Mouse (Mus musculus) CH12.LX (cell line): ENCODE results near the gene Mylk3. TPM values are rescaled to one million over a fixed set of nuclear protein-coding genes. Genes with fewer than 3 reads are reported as not detected.

Source experiments
- DNase-seq: peaks from one replicate; pipeline ENCODE4 v3.0.0-alpha.2; 2013; ENCODE audit errors: extremely low read depth
- H3K27ac ChIP-seq: 2 replicates; pipeline ENCODE4 v1.5.1; 2012; ENCODE audit warnings: low read depth, mild to moderate bottlenecking, control low read depth, moderate library complexity; ENCODE audit not compliant: insufficient read depth
- H3K27me3 ChIP-seq: replicated peaks from 2 replicates; pipeline ENCODE3; 2012; ENCODE audit warnings: inconsistent platforms
- H3K36me3 ChIP-seq, 2 experiments: replicated peaks in 1 of 2; 2 replicates each; pipeline versions ENCODE3 to v1.6.1; 2012; ENCODE audit warnings: inconsistent platforms in 1 of 2, low read length in 1 of 2, mild to moderate bottlenecking in 1 of 2, mixed read lengths in 1 of 2, moderate library complexity in 1 of 2; ENCODE audit not compliant: control insufficient read depth in 1 of 2, insufficient read depth in 1 of 2
- H3K4me1 ChIP-seq, 2 experiments: 2 replicates each; pipeline ENCODE4 v1.6.1; 2012; ENCODE audit warnings: inconsistent platforms in 1 of 2, moderate library complexity in 1 of 2; ENCODE audit not compliant: insufficient read depth in 2 of 2, control insufficient read depth in 1 of 2
- H3K4me2 ChIP-seq: 2 replicates; pipeline ENCODE4 v1.6.1; 2012; ENCODE audit warnings: low read depth, mild to moderate bottlenecking, control low read depth; ENCODE audit not compliant: poor library complexity, insufficient read depth, severe bottlenecking
- H3K4me3 ChIP-seq, 3 experiments: fragments of 150-350 bp in 1 of 3; sonication (generic) in 1 of 3; replicated peaks in 1 of 3; 2 replicates each; pipeline versions ENCODE3 to v1.5.1; 2011 to 2012; ENCODE audit warnings: low read depth in 2 of 3, low read length in 2 of 3, mild to moderate bottlenecking in 2 of 3, moderate library complexity in 2 of 3, control low read depth in 1 of 3, improper control_type of control experiment in 1 of 3, inconsistent platforms in 1 of 3, mixed read lengths in 1 of 3; ENCODE audit not compliant: poor library complexity in 1 of 3
- H3K79me2 ChIP-seq: replicated peaks from 2 replicates; pipeline ENCODE4 v1.6.1; 2012; ENCODE audit warnings: mild to moderate bottlenecking, moderate library complexity; ENCODE audit not compliant: control insufficient read depth, poor library complexity, insufficient read depth, severe bottlenecking; ENCODE audit errors: extremely low read depth
- H3K9ac ChIP-seq: 2 replicates; pipeline ENCODE4 v1.6.1; 2012; ENCODE audit warnings: low read depth, mild to moderate bottlenecking, control low read depth, moderate library complexity; ENCODE audit not compliant: insufficient read depth
- H3K9me3 ChIP-seq: replicated peaks from 2 replicates; pipeline ENCODE3; 2012; ENCODE audit warnings: low read length, inconsistent platforms, mixed read lengths
- BHLHE40 ChIP-seq: IDR thresholded peaks from 2 replicates; pipeline ENCODE4 v1.6.1; 2011; ENCODE audit warnings: mild to moderate bottlenecking, low read depth, low read length, improper control_type of control experiment
- CHD1 ChIP-seq: IDR thresholded peaks from 2 replicates; pipeline ENCODE4 v1.6.1; 2012; ENCODE audit warnings: low read depth, low read length, improper control_type of control experiment, inconsistent platforms
- CHD2 ChIP-seq: IDR thresholded peaks from 2 replicates; pipeline ENCODE4 v1.6.1; 2011; ENCODE audit warnings: low read length, improper control_type of control experiment
- CTCF ChIP-seq, 2 experiments: IDR thresholded peaks in 1 of 2; conservative IDR thresholded peaks in 1 of 2; 2 replicates each; pipeline ENCODE4 v1.5.1; 2011 to 2012; ENCODE audit warnings: low read depth in 2 of 2, low read length in 2 of 2, improper control_type of control experiment in 1 of 2, inconsistent platforms in 1 of 2, mild to moderate bottlenecking in 1 of 2, moderate library complexity in 1 of 2
- E2F4 ChIP-seq: IDR thresholded peaks from 2 replicates; pipeline ENCODE4 v1.6.1; 2011; ENCODE audit warnings: low read depth, low read length, improper control_type of control experiment; ENCODE audit not compliant: insufficient replicate concordance
- ELF1 ChIP-seq: IDR thresholded peaks from 2 replicates; pipeline ENCODE4 v1.6.1; 2014; ENCODE audit warnings: low read depth, mild to moderate bottlenecking, inconsistent platforms, low read length, improper control_type of control experiment
- EP300 ChIP-seq: IDR thresholded peaks from 2 replicates; pipeline ENCODE4 v1.6.1; 2011; ENCODE audit warnings: low read length, improper control_type of control experiment
- ETS1 ChIP-seq: conservative IDR thresholded peaks from 2 replicates; pipeline ENCODE4 v1.6.1; 2012; ENCODE audit warnings: low read depth, mild to moderate bottlenecking, inconsistent platforms, low read length, improper control_type of control experiment, moderate library complexity
- GABPA ChIP-seq: IDR thresholded peaks from 2 replicates; pipeline ENCODE4 v1.6.1; 2012; ENCODE audit warnings: low read depth, low read length, improper control_type of control experiment, inconsistent platforms; ENCODE audit not compliant: insufficient replicate concordance
- HCFC1 ChIP-seq: IDR thresholded peaks from 2 replicates; pipeline ENCODE4 v1.6.1; 2012; ENCODE audit warnings: low read depth, mild to moderate bottlenecking, inconsistent platforms, low read length, improper control_type of control experiment
- JUN ChIP-seq: IDR thresholded peaks from 2 replicates; pipeline ENCODE4 v1.6.1; 2011; ENCODE audit warnings: low read depth, mild to moderate bottlenecking, low read length, improper control_type of control experiment, moderate library complexity; ENCODE audit not compliant: insufficient read depth
- JUND ChIP-seq: conservative IDR thresholded peaks from 2 replicates; pipeline ENCODE4 v1.6.1; 2011; ENCODE audit warnings: low read depth, low read length, improper control_type of control experiment
- KAT2A ChIP-seq: IDR thresholded peaks from 2 replicates; pipeline ENCODE4 v1.6.1; 2012; ENCODE audit warnings: low read length, improper control_type of control experiment, inconsistent platforms; ENCODE audit not compliant: insufficient replicate concordance
- MAX ChIP-seq: IDR thresholded peaks from 2 replicates; pipeline ENCODE4 v1.6.1; 2011; ENCODE audit warnings: low read length, improper control_type of control experiment
- MXI1 ChIP-seq: IDR thresholded peaks from 2 replicates; pipeline ENCODE4 v1.6.1; 2011; ENCODE audit warnings: mild to moderate bottlenecking, low read depth, low read length, improper control_type of control experiment
- MYC ChIP-seq: IDR thresholded peaks from 2 replicates; pipeline ENCODE4 v1.6.1; 2011; ENCODE audit warnings: low read depth, mild to moderate bottlenecking, improper control_type of control experiment, low read length
- NELFE ChIP-seq: IDR thresholded peaks from 2 replicates; pipeline ENCODE4 v1.6.1; 2011; ENCODE audit warnings: low read depth, low read length, improper control_type of control experiment
- NRF1 ChIP-seq: IDR thresholded peaks from 2 replicates; pipeline ENCODE4 v1.6.1; 2014; ENCODE audit warnings: low read depth, mild to moderate bottlenecking, inconsistent platforms, low read length, improper control_type of control experiment, moderate library complexity
- PAX5 ChIP-seq: IDR thresholded peaks from 2 replicates; pipeline ENCODE4 v1.6.1; 2012; ENCODE audit warnings: low read length, inconsistent platforms, mixed read lengths
- POLR2A ChIP-seq: IDR thresholded peaks from 2 replicates; pipeline ENCODE4 v1.6.1; 2011; ENCODE audit warnings: low read depth, mild to moderate bottlenecking, improper control_type of control experiment, low read length
- RAD21 ChIP-seq: IDR thresholded peaks from 2 replicates; pipeline ENCODE4 v1.6.1; 2011; ENCODE audit warnings: low read depth, mild to moderate bottlenecking, low read length, improper control_type of control experiment, moderate library complexity
- SIN3A ChIP-seq: IDR thresholded peaks from 2 replicates; pipeline ENCODE4 v1.6.1; 2012; ENCODE audit warnings: low read length, improper control_type of control experiment, inconsistent platforms
- SMC3 ChIP-seq: IDR thresholded peaks from 2 replicates; pipeline ENCODE4 v1.6.1; 2011; ENCODE audit warnings: low read depth, low read length, improper control_type of control experiment
- TBP ChIP-seq: conservative IDR thresholded peaks from 2 replicates; pipeline ENCODE4 v1.6.1; 2011; ENCODE audit warnings: low read depth, low read length, improper control_type of control experiment
- TCF12 ChIP-seq: IDR thresholded peaks from 2 replicates; pipeline ENCODE4 v1.6.1; 2014; ENCODE audit warnings: low read depth, mild to moderate bottlenecking, inconsistent platforms, low read length, improper control_type of control experiment
- UBTF ChIP-seq: IDR thresholded peaks from 2 replicates; pipeline ENCODE4 v1.6.1; 2012; ENCODE audit warnings: low read depth, mild to moderate bottlenecking, inconsistent platforms, low read length, improper control_type of control experiment, moderate library complexity
- USF1 ChIP-seq: IDR thresholded peaks from 2 replicates; pipeline ENCODE4 v1.6.1; 2014; ENCODE audit warnings: low read depth, mild to moderate bottlenecking, inconsistent platforms, low read length, improper control_type of control experiment
- USF2 ChIP-seq: conservative IDR thresholded peaks from 2 replicates; pipeline ENCODE4 v1.6.1; 2011; ENCODE audit warnings: low read depth, low read length, improper control_type of control experiment
- ZKSCAN1 ChIP-seq: IDR thresholded peaks from 2 replicates; pipeline ENCODE4 v1.6.1; 2012; ENCODE audit warnings: low read depth, inconsistent platforms, low read length, improper control_type of control experiment, borderline replicate concordance
- ZMIZ1 ChIP-seq: IDR thresholded peaks from 2 replicates; pipeline ENCODE4 v1.6.1; 2012; ENCODE audit warnings: low read depth, mild to moderate bottlenecking, inconsistent platforms, low read length, improper control_type of control experiment
- ZNF384 ChIP-seq: IDR thresholded peaks from 2 replicates; pipeline ENCODE4 v1.6.1; 2012; ENCODE audit warnings: low read depth, low read length, improper control_type of control experiment, inconsistent platforms
- dilution Hi-C: fragments of 300-500 bp; cut with MboI; formaldehyde crosslinking; loops from 2 replicates; pipeline ENCODE4 v1.14.3; 2020; ENCODE audit warnings: low sequenced_read_pairs; ENCODE audit not compliant: extremely low pct_unique_long_range_greater_than_20kb, extremely low pct_ligation_motif_present
- in situ Hi-C: fragments of 300-500 bp; cut with MboI; formaldehyde crosslinking; loops from 3 replicates; pipeline ENCODE4 v1.14.3; 2019; ENCODE audit warnings: low sequenced_read_pairs, low pct_ligation_motif_present, low pct_unique_long_range_greater_than_20kb, mixed read lengths
- polyA plus RNA-seq: library from polyadenylated mRNA; unstranded; fragments of >175 nt; gene quantifications from 2 replicates; pipeline ENCODE4 v1.2.1, GENCODE M21; 2012; ENCODE audit warnings: low read depth; ENCODE audit not compliant: insufficient read length
- total RNA-seq, 2 experiments: library from RNA; depleted of rRNA; stranded (reverse); fragments of 300-350 nt in 1 of 2; fragments of >200 nt in 1 of 2; gene quantifications; 2 replicates each; pipeline ENCODE4 v1.2.3; 2012 to 2014

Gene Mylk3
- total and polyA plus RNA-seq, 3 experiments = 0.07 to 0.08 TPM; not detected in 1

- no peak overlapping the region for H3K27ac ChIP-seq
- H3K9me3 ChIP-seq = no peaks in the 10 kb centered on the region
- DNase-seq = no peak
- H3K4me3 ChIP-seq = no peak overlapping the region
- 0 out of 2 replicates have a peak overlapping the region, but pooled peaks have one; percentile 14 for H3K4me2 ChIP-seq
- dilution Hi-C loops (no loop called here), in situ Hi-C loops (loop anchor here (25.0 kb wide), 1 partner anchor 235 kb away; no protein-coding TSS in a partner anchor)
- H3K9ac ChIP-seq = peak overlapping the region; percentile 40; the same call in 1 of the 2 replicates
- TF ChIP-seq USF1 (no peak), SMC3 (no peak), MXI1 (no peak), KAT2A (no peak)
- H3K79me2 ChIP-seq = peaks cover 60% of the 10 kb centered on the region
- no peaks in the 10 kb centered on the region for H3K27me3 ChIP-seq
- peaks cover 0 to 36% of the 10 kb centered on the region in 2 experiments; a peak in 2 of 4 replicates for H3K4me1 ChIP-seq
- peaks cover 23 to 53% of the 10 kb centered on the region in 2 experiments for H3K36me3 ChIP-seq
These were observed 84.2 kb downstream of the Mylk3 start for GRCm38 (mm10) chr8:85301941-85302340.

GRCm38 (mm10) chr8:85299434-85300077, 86.6 kb downstream of the Mylk3 start, which contains the start of the genes Orc6 and Vps35:
Gene Orc6 (plus strand): TSS chr8:85299632.
Gene Vps35 (minus strand): TSS chr8:85299802.
- H3K27me3 ChIP-seq = no peaks in the 10 kb centered on the region
- peak within 1 kb of the TSS; percentile 79 for H3K9ac ChIP-seq
- DNase-seq = peak; percentile 96
- peak within 1 kb of the TSS; percentile 67 for H3K4me2 ChIP-seq
- no peaks in the 10 kb centered on the region for H3K9me3 ChIP-seq
- dilution Hi-C loops = no loop called here
- peak within 1 kb of the TSS; percentile 86 for H3K27ac ChIP-seq
- peaks cover 66% of the 10 kb centered on the region for H3K79me2 ChIP-seq
- peak within 1 kb of the TSS; percentile 93 to 100 (median 98) for H3K4me3 ChIP-seq
- peaks cover 11 to 33% of the 10 kb centered on the region in 2 experiments for H3K36me3 ChIP-seq
- H3K4me1 ChIP-seq = peaks cover 0 to 53% of the 10 kb centered on the region in 2 experiments; a peak in 2 of 4 replicates
- in situ Hi-C loops = loop anchor here (25.0 kb wide), 1 partner anchor 238 kb away; no protein-coding TSS in a partner anchor
- TF ChIP-seq TCF12 (peak; percentile 82), CHD2 (peak; percentile 97), USF1 (peak; percentile 82), MXI1 (peak; percentile 62), CHD1 (no peak), RAD21 (no peak), JUN (no peak), NRF1 (peak; percentile 88), USF2 (no peak; the same call in 1 of the 2 replicates), CTCF (conservative IDR thresholded peaks at IDR 0.05 in 1 of 2, IDR thresholded peaks at IDR 0.05 in 1 of 2; ENCODE audit: low read depth in 2 of 2, low read length in 2 of 2) (no peak), POLR2A (peak; percentile 90), SIN3A (0 out of 2 replicates have a peak, but pooled peaks have one; percentile 69), ZKSCAN1 (no peak), SMC3 (no peak), ZNF384 (no peak), JUND (no peak), PAX5 (no peak), TBP (peak; percentile 71), BHLHE40 (peak; percentile 59), ETS1 (no peak), UBTF (0 out of 2 replicates have a peak, but pooled peaks have one; percentile 7), MAX (peak; percentile 47), EP300 (no peak), MYC (peak; percentile 28; the same call in 1 of the 2 replicates), HCFC1 (peak; percentile 69), ELF1 (no peak; the same call in 1 of the 2 replicates), NELFE (peak; percentile 93), GABPA (no peak), KAT2A (0 out of 2 replicates have a peak, but pooled peaks have one; percentile 73), E2F4 (peak; percentile 94; the same call in 1 of the 2 replicates), ZMIZ1 (peak; percentile 93)
